Mouse (Mus musculus): ENCODE measurements around the gene 4933434E20Rik. TPM values are rescaled to one million over a fixed set of nuclear protein-coding genes. Genes with fewer than 3 reads are reported as not detected.

The 4933434E20Rik gene
- polyA plus RNA-seq, 1 experiment: 67.6 TPM

DNA sequence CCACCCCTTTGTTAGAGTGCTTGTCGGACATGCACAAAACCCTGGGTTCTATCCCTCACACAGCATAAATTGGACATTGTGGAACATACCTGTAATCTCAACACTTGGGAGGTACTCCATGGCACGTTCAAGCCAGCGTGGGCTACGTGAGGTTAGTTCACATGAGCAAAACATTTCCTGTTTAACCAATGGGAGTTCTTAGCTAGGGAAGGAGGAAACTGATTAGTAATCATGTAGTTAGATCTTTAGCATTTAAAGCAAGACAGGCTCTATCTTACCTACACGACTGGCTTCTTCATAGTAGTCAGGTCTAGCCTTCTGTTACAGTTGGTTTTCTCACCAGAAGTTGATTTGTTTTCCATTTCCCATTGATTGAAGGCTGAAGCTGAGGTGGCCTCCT is 34.6 kb downstream of the 4933434E20Rik start:
- H3K36me3 ChIP-seq (ENCODE audit: control insufficient read depth, insufficient read depth): peaks cover 70% of the 10 kb centered on the region

GRCm38 (mm10) chr3:90088617-90089016 is 37.2 kb downstream of the 4933434E20Rik start:
- peaks cover 94% of the 10 kb centered on the region for H3K79me2 ChIP-seq (ENCODE audit: control insufficient read depth, insufficient read depth)

More for the DNA sequence above, 34.6 kb downstream of the 4933434E20Rik start:
- no peak overlapping the region for H3ac ChIP-seq (ENCODE audit: control insufficient read depth, insufficient read length, low read depth)
- H3K79me3 ChIP-seq (ENCODE audit: low read depth): peaks cover 66% of the 10 kb centered on the region
- no peak for TF ChIP-seq MAX (IDR thresholded peaks at IDR 0.05)
- TF ChIP-seq FOSL1 (IDR thresholded peaks at IDR 0.05; ENCODE audit: insufficient read depth, low read length, poor library complexity, severe bottlenecking): no peak
- TF ChIP-seq USF1 (IDR thresholded peaks at IDR 0.05; ENCODE audit: low read depth): no peak
- TF ChIP-seq CEBPB (IDR thresholded peaks at IDR 0.05; ENCODE audit: low read depth): no peak
- TF ChIP-seq MYOG (IDR thresholded peaks at IDR 0.05; ENCODE audit: control insufficient read depth, extremely low read depth, insufficient read length): no peak
- no peak for TF ChIP-seq MYOD1 (IDR thresholded peaks at IDR 0.05; ENCODE audit: control insufficient read depth, insufficient read length, low read depth)
- no peak for TF ChIP-seq CTCF (IDR thresholded peaks at IDR 0.05; ENCODE audit: control insufficient read depth, insufficient read depth, insufficient read length)
- no peaks in the 10 kb centered on the region for H3K27me3 ChIP-seq (ENCODE audit: control insufficient read depth, insufficient read depth, insufficient read length)
- H3K79me2 ChIP-seq (ENCODE audit: control insufficient read depth, insufficient read depth): peaks cover 95% of the 10 kb centered on the region
- H3K4me3 ChIP-seq (ENCODE audit: insufficient read depth, poor library complexity, severe bottlenecking): no peak overlapping the region

DNA sequence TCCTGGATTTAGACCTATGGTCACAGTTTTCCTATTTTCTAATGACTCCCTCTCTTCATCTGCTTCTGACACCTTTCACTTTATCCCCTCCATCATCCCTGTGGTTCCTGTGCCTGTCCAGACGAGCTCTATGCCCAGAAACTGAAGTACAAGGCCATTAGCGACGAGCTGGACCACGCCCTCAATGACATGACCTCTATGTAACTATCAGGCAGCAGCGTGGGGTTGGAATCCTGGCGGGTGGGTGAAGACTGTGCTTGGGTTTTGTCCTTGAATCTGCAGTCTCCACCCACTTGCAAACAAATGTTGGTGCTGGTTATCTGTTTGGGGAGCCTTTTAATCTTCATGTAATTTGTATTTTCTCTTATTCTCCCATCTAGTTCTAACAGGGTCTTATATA is 39.5 kb downstream of the 4933434E20Rik start:
- no peak overlapping the region for H3ac ChIP-seq (ENCODE audit: control insufficient read depth, insufficient read length, low read depth)
- TF ChIP-seq FOSL1 (IDR thresholded peaks at IDR 0.05; ENCODE audit: insufficient read depth, low read length, poor library complexity, severe bottlenecking) (no peak), MYOD1 (IDR thresholded peaks at IDR 0.05; ENCODE audit: control insufficient read depth, insufficient read length, low read depth) (no peak), MYOG (IDR thresholded peaks at IDR 0.05; ENCODE audit: control insufficient read depth, extremely low read depth, insufficient read length) (no peak)
- H3K4me3 ChIP-seq (ENCODE audit: insufficient read depth, poor library complexity, severe bottlenecking): no peak overlapping the region
- H3K27me3 ChIP-seq (ENCODE audit: control insufficient read depth, insufficient read depth, insufficient read length): no peaks in the 10 kb centered on the region
- H3K36me3 ChIP-seq (ENCODE audit: control insufficient read depth, insufficient read depth): peaks cover 100% of the 10 kb centered on the region
- peaks cover 71% of the 10 kb centered on the region for H3K79me2 ChIP-seq (ENCODE audit: control insufficient read depth, insufficient read depth)
- peaks cover 35% of the 10 kb centered on the region for H3K79me3 ChIP-seq (ENCODE audit: low read depth)

More at GRCm38 (mm10) chr3:90088617-90089016, 37.2 kb downstream of the 4933434E20Rik start:
- Histone ChIP-seq H3K36me3 (ENCODE audit: control insufficient read depth, insufficient read depth) (peaks cover 89% of the 10 kb centered on the region), H3K79me3 (ENCODE audit: low read depth) (peaks cover 48% of the 10 kb centered on the region), H3K4me3 (ENCODE audit: insufficient read depth, poor library complexity, severe bottlenecking) (no peak overlapping the region), H3K27me3 (ENCODE audit: control insufficient read depth, insufficient read depth, insufficient read length) (no peaks in the 10 kb centered on the region), H3ac (ENCODE audit: control insufficient read depth, insufficient read length, low read depth) (no peak overlapping the region)
- TF ChIP-seq CEBPB (IDR thresholded peaks at IDR 0.05; ENCODE audit: low read depth): no peak

DNA sequence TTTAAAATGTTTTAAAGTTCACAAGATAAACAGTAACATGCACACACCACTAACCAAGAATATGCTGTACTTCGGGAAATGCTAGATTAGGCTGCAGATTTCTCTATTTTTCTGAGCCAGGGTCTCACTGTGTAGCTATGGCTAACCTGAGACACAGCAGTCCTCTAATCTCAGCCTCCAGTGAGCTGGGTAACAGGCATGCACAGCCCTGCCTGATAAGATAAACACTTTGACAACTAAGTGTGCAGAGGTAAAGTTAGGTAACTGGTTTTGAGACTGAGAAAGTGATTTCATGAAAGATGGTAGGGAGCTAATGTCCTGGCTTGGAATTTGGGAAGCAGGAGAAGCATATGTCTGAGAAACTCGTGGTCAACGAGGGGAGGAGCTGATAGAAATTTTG is 43.0 kb downstream of the 4933434E20Rik start:
- H3K36me3 ChIP-seq (ENCODE audit: control insufficient read depth, insufficient read depth): peaks cover 98% of the 10 kb centered on the region
- H3K4me3 ChIP-seq (ENCODE audit: insufficient read depth, poor library complexity, severe bottlenecking): no peak overlapping the region
- H3K27me3 ChIP-seq (ENCODE audit: control insufficient read depth, insufficient read depth, insufficient read length): no peaks in the 10 kb centered on the region
- H3K79me3 ChIP-seq (ENCODE audit: low read depth): peaks cover 23% of the 10 kb centered on the region
- peaks cover 36% of the 10 kb centered on the region for H3K79me2 ChIP-seq (ENCODE audit: control insufficient read depth, insufficient read depth)
- H3ac ChIP-seq (ENCODE audit: control insufficient read depth, insufficient read length, low read depth): no peak overlapping the region
- TF ChIP-seq MYOG (IDR thresholded peaks at IDR 0.05; ENCODE audit: control insufficient read depth, extremely low read depth, insufficient read length): no peak
- TF ChIP-seq USF1 (IDR thresholded peaks at IDR 0.05; ENCODE audit: low read depth): no peak
- no peak for TF ChIP-seq CTCF (IDR thresholded peaks at IDR 0.05; ENCODE audit: control insufficient read depth, insufficient read depth, insufficient read length)
- no peak for TF ChIP-seq CEBPB (IDR thresholded peaks at IDR 0.05; ENCODE audit: low read depth)
- no peak for TF ChIP-seq MYOD1 (IDR thresholded peaks at IDR 0.05; ENCODE audit: control insufficient read depth, insufficient read length, low read depth)
- TF ChIP-seq FOSL1 (IDR thresholded peaks at IDR 0.05; ENCODE audit: insufficient read depth, low read length, poor library complexity, severe bottlenecking): no peak
- TF ChIP-seq MAX (IDR thresholded peaks at IDR 0.05): no peak

GRCm38 (mm10) chr3:90097928-90098327 is 46.5 kb downstream of the 4933434E20Rik start:
- no peak overlapping the region for H3K4me3 ChIP-seq (ENCODE audit: insufficient read depth, poor library complexity, severe bottlenecking)
- TF ChIP-seq FOSL1 (IDR thresholded peaks at IDR 0.05; ENCODE audit: insufficient read depth, low read length, poor library complexity, severe bottlenecking) (no peak), MYOD1 (IDR thresholded peaks at IDR 0.05; ENCODE audit: control insufficient read depth, insufficient read length, low read depth) (no peak), USF1 (IDR thresholded peaks at IDR 0.05; ENCODE audit: low read depth) (no peak), CEBPB (IDR thresholded peaks at IDR 0.05; ENCODE audit: low read depth) (no peak), MYOG (IDR thresholded peaks at IDR 0.05; ENCODE audit: control insufficient read depth, extremely low read depth, insufficient read length) (no peak), MAX (IDR thresholded peaks at IDR 0.05) (no peak)
- no peaks in the 10 kb centered on the region for H3K27me3 ChIP-seq (ENCODE audit: control insufficient read depth, insufficient read depth, insufficient read length)
- no peak overlapping the region for H3ac ChIP-seq (ENCODE audit: control insufficient read depth, insufficient read length, low read depth)
- peaks cover 18% of the 10 kb centered on the region for H3K79me3 ChIP-seq (ENCODE audit: low read depth)
- H3K79me2 ChIP-seq (ENCODE audit: control insufficient read depth, insufficient read depth): peaks cover 6% of the 10 kb centered on the region
- peaks cover 85% of the 10 kb centered on the region for H3K36me3 ChIP-seq (ENCODE audit: control insufficient read depth, insufficient read depth)

GRCm38 (mm10) chr3:90101010-90101409 is 49.6 kb downstream of the 4933434E20Rik start:
- no peak overlapping the region for H3ac ChIP-seq (ENCODE audit: control insufficient read depth, insufficient read length, low read depth)
- TF ChIP-seq MYOG (IDR thresholded peaks at IDR 0.05; ENCODE audit: control insufficient read depth, extremely low read depth, insufficient read length) (no peak), MYOD1 (IDR thresholded peaks at IDR 0.05; ENCODE audit: control insufficient read depth, insufficient read length, low read depth) (no peak), CEBPB (IDR thresholded peaks at IDR 0.05; ENCODE audit: low read depth) (no peak), MAX (IDR thresholded peaks at IDR 0.05) (no peak), FOSL1 (IDR thresholded peaks at IDR 0.05; ENCODE audit: insufficient read depth, low read length, poor library complexity, severe bottlenecking) (no peak), USF1 (IDR thresholded peaks at IDR 0.05; ENCODE audit: low read depth) (no peak)
- H3K79me3 ChIP-seq (ENCODE audit: low read depth): peaks cover 4% of the 10 kb centered on the region
- H3K79me2 ChIP-seq (ENCODE audit: control insufficient read depth, insufficient read depth): no peaks in the 10 kb centered on the region
- peaks cover 54% of the 10 kb centered on the region for H3K36me3 ChIP-seq (ENCODE audit: control insufficient read depth, insufficient read depth)
- H3K27me3 ChIP-seq (ENCODE audit: control insufficient read depth, insufficient read depth, insufficient read length): no peaks in the 10 kb centered on the region
- no peak overlapping the region for H3K4me3 ChIP-seq (ENCODE audit: insufficient read depth, poor library complexity, severe bottlenecking)

Data from C2C12 (cell line).